Mouse (Mus musculus) gastrocnemius, postnatal 25 days (tissue): ENCODE measurements around the gene Srp72. TPM values are rescaled to one million over a fixed set of nuclear protein-coding genes. Genes with fewer than 3 reads are reported as not detected.

Experiments used
- total RNA-seq, 2 experiments: library from RNA; stranded (reverse); gene quantifications; 1 replicate in 1 of 2; 2 replicates in 1 of 2; pipeline ENCODE4 v1.2.3; 2021

Gene Srp72
- total RNA-seq, 2 experiments from 2014 or later = 51.3 to 53.1 TPM

Other genes with a start within 250 kb of the Srp72 start
- gene Aasdh, start 69.2 kb upstream of the Srp72 start, total RNA-seq = 1 to 10 TPM; 7.3 to 7.8 TPM
- 100 to 1,000 TPM; 110 to 117 TPM for gene Paics, start 23.4 kb upstream of the Srp72 start, total RNA-seq
- gene Ppat, start 23.1 kb upstream of the Srp72 start, total RNA-seq = 10 to 100 TPM; 17.7 to 18.7 TPM
- not detected for gene Arl9, start 29.4 kb downstream of the Srp72 start, total RNA-seq
- gene Thegl, start 41.3 kb downstream of the Srp72 start, total RNA-seq = not detected
- gene Hopx, start 140.4 kb downstream of the Srp72 start, total RNA-seq = 1 to 10 TPM; 3.4 to 5.7 TPM
- gene Spink2, start 236.8 kb downstream of the Srp72 start, total RNA-seq = not detected